Mouse (Mus musculus) intestine, embryonic 14.5 days (tissue): ENCODE measurements around the gene Pla2g2c. TPM values are rescaled to one million over a fixed set of nuclear protein-coding genes. Genes with fewer than 3 reads are reported as not detected.
A peak's percentile ranks its signal among the peaks of the same experiment; 100 is the strongest.

ENCODE experiments used
- ATAC-seq: fragments of 200-750 bp; cut with Nextera tagmentation; replicated peaks from 2 replicates; pipeline ENCODE4 v1.8.0; 2017; ENCODE audit warnings: low read depth, moderate number of reproducible peaks, moderate TSS enrichment, moderate library complexity; ENCODE audit not compliant: low FRiP score, low TSS enrichment
- DNase-seq: peaks from one replicate; pipeline ENCODE4 v3.0.0-alpha.2; 2018; ENCODE audit warnings: low spot score
- H3K27ac ChIP-seq: fragments of 300-500 bp; sonication (generic); 2 replicates; pipeline ENCODE4 v1.5.1; 2014; ENCODE audit warnings: low read depth, mild to moderate bottlenecking, control low read depth
- H3K27me3 ChIP-seq: fragments of 300-500 bp; sonication (generic); replicated peaks from 2 replicates; pipeline ENCODE4 v1.6.1; 2014; ENCODE audit warnings: low read length, control low read depth; ENCODE audit not compliant: control insufficient read depth, insufficient read depth
- H3K36me3 ChIP-seq: fragments of 300-500 bp; sonication (generic); 2 replicates; pipeline ENCODE4 v1.6.1; 2014; ENCODE audit warnings: low read length, control low read depth; ENCODE audit not compliant: control insufficient read depth, insufficient read depth
- H3K4me1 ChIP-seq: fragments of 300-500 bp; sonication (generic); replicated peaks from 2 replicates; pipeline ENCODE4 v1.6.1; 2014; ENCODE audit warnings: low read length, control low read depth, mixed read lengths; ENCODE audit not compliant: control insufficient read depth, insufficient read depth
- H3K4me2 ChIP-seq: fragments of 300-500 bp; sonication (generic); 2 replicates; pipeline ENCODE4 v1.6.1; 2014; ENCODE audit warnings: low read length
- H3K4me3 ChIP-seq: fragments of 300-500 bp; sonication (generic); 2 replicates; pipeline ENCODE4 v1.5.1; 2014; ENCODE audit warnings: low read depth, low read length, control low read depth, mixed read lengths
- H3K9ac ChIP-seq: fragments of 300-500 bp; sonication (generic); 2 replicates; pipeline ENCODE4 v1.6.1; 2014; ENCODE audit warnings: mild to moderate bottlenecking, low read length
- H3K9me3 ChIP-seq: fragments of 300-500 bp; sonication (generic); 2 replicates; pipeline ENCODE4 v1.6.1; 2016; ENCODE audit warnings: low read length, control low read depth; ENCODE audit not compliant: control insufficient read depth
- WGBS: fragments of 180-500 bp; shearing (Covaris S2); extraction: QIAGEN DNeasy Blood & Tissue Kit; methylation state at CpG from one replicate; pipeline ENCODE4 v1.1.7; 2014; 5-methylcytosine and 5-hydroxymethylcytosine counted together
- polyA plus RNA-seq: library from polyadenylated mRNA; unstranded; fragments of >200 nt; fragmentation: Nextera tagmentation; extraction: Ambion mirVana; gene quantifications from 2 replicates; pipeline ENCODE4 v1.2.1, GENCODE M21; 2014

Gene Pla2g2c
- polyA plus RNA-seq, 1 experiment from 2014 or later: 0.22 TPM

DNA sequence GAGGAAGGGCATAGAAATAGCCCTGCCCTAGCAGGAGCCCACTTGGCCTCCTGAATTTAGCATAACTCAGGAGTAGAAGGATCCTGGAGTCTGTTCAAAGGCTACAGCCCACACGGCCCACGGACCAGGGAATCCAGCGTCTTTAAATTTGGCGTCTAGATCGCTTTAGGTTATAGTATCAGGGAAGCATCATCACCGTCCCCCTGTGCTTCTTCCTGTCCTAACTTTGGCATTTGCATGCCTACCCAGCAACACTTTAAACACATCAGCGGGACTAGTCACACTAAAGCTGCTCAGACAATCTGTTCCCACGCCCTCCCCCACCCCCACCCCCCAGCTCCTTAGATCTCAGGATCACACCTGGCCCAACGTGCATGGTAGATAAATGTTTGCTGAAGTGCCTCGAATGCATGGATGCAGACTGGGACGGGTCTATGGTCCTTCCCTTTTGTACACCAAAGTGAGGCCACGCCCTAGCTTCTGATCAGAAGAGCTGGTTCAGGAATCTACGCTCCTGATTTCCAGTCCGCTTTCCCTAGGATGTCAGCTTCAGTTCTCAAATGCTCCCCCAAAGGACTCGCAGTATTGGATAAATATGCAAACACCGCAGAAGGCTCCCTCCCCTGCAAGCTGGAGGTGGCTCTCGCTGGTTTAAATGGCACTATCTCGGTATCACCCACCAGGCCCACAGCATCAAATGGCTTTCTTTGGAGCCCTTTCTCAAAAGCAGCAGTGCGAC, 33.0 kb upstream of the Pla2g2c start:
- DNase-seq (no peak), ATAC-seq (no peak)
- WGBS: 8% methylated on average over 19 of the region's 19 CpGs
- H3K36me3 ChIP-seq: no peaks in the 10 kb centered on the region
- H3K27me3 ChIP-seq: peaks cover 57% of the 10 kb centered on the region
- H3K9me3 ChIP-seq: no peaks in the 10 kb centered on the region
- no peak overlapping the region for H3K4me2 ChIP-seq
- H3K27ac ChIP-seq: no peak overlapping the region
- H3K4me3 ChIP-seq: no peak overlapping the region
- H3K4me1 ChIP-seq: no peaks in the 10 kb centered on the region
- no peak overlapping the region for H3K9ac ChIP-seq

DNA sequence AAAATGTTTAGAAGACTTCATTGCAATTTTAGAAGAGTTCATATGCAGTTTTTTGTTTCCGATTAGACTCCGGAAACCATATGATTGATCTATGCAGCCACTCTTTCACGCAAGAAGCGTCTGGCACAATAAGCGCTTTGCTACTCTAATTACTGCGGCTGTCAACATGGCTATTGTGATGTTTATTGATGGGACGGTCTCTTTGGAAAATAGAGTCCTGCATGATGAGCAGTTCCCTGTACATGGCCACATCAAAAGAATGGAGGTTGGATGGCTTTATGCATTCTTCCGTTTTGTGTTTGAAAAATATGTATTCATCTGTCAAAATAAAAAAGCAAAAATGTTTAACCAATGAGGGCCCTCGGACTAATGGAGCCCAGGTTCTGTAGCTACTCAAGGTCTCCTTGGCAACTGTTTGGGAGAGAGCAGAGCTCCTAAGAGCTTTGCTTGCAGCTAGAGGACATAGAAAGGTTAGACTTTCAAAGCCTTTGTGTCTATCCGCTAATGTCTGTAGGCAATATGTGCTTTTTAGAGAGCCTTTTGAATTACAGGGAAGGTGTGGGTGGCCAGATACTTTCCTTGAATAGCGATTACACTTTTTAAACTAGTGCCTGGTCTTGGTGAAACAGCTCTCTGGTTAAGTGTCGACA, 31.4 kb upstream of the Pla2g2c start:
- Histone ChIP-seq H3K9me3 (no peaks in the 10 kb centered on the region), H3K27ac (no peak overlapping the region), H3K4me1 (no peaks in the 10 kb centered on the region), H3K36me3 (no peaks in the 10 kb centered on the region), H3K27me3 (peaks cover 57% of the 10 kb centered on the region), H3K4me3 (no peak overlapping the region), H3K9ac (no peak overlapping the region), H3K4me2 (no peak overlapping the region)
- no peak for ATAC-seq
- DNase-seq: no peak
- 62% methylated on average over 12 of the region's 12 CpGs for WGBS

- ATAC-seq (no peak), DNase-seq (no peak)
- no peak overlapping the region for H3K4me3 ChIP-seq
Observed at GRCm38 (mm10) chr4:138696720-138697119, 27.9 kb upstream of the Pla2g2c start.

GRCm38 (mm10) chr4:138697166-138697860, 27.3 kb upstream of the Pla2g2c start:
- H3K36me3 ChIP-seq: no peaks in the 10 kb centered on the region
- no peaks in the 10 kb centered on the region for H3K4me1 ChIP-seq
- H3K27ac ChIP-seq: no peak overlapping the region
- no peak for DNase-seq
- H3K9ac ChIP-seq: no peak overlapping the region
- H3K9me3 ChIP-seq: no peaks in the 10 kb centered on the region
- WGBS: 45% methylated on average over 8 of the region's 10 CpGs
- no peak for ATAC-seq
- H3K27me3 ChIP-seq: peaks cover 19% of the 10 kb centered on the region
- no peak overlapping the region for H3K4me2 ChIP-seq
- no peak overlapping the region for H3K4me3 ChIP-seq

More at GRCm38 (mm10) chr4:138696720-138697119, 27.9 kb upstream of the Pla2g2c start:
- no peaks in the 10 kb centered on the region for H3K9me3 ChIP-seq
- H3K4me2 ChIP-seq: no peak overlapping the region
- H3K27ac ChIP-seq: no peak overlapping the region
- peaks cover 25% of the 10 kb centered on the region for H3K27me3 ChIP-seq
- no peaks in the 10 kb centered on the region for H3K4me1 ChIP-seq
- 23% methylated on average over 7 of the region's 7 CpGs for WGBS
- no peaks in the 10 kb centered on the region for H3K36me3 ChIP-seq
- no peak overlapping the region for H3K9ac ChIP-seq

DNA sequence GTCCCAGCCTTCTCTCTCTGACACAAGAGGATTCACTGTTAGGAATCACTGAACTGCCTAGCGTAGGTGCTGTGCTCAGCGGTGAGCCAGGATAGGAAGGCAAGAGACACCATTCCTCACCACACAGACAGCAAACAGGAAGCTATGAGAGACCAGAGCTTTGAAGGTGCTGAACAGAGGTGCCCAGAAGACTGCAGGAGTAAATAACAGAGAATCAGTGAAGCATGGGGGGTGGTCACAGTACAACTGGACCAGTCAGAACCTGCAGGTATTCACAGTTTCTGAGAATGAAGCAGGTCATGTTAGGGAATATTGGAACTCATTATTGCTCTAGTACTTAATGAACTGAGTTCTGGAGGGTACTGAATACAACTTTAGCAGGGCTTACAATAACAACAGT, 26.3 kb upstream of the Pla2g2c start:
- no peak overlapping the region for H3K27ac ChIP-seq
- H3K9ac ChIP-seq: no peak overlapping the region
- DNase-seq (no peak), ATAC-seq (no peak)
- no peaks in the 10 kb centered on the region for H3K9me3 ChIP-seq
- no peak overlapping the region for H3K4me3 ChIP-seq
- H3K4me1 ChIP-seq: no peaks in the 10 kb centered on the region
- WGBS: 48% methylated on average over 2 of the region's 2 CpGs
- no peaks in the 10 kb centered on the region for H3K36me3 ChIP-seq
- peaks cover 9% of the 10 kb centered on the region; the same call in 1 of the 2 replicates for H3K27me3 ChIP-seq
- no peak overlapping the region for H3K4me2 ChIP-seq

GRCm38 (mm10) chr4:138700184-138700982, 24.2 kb upstream of the Pla2g2c start:
- Histone ChIP-seq H3K4me1 (no peaks in the 10 kb centered on the region), H3K27me3 (no peaks in the 10 kb centered on the region), H3K9me3 (no peaks in the 10 kb centered on the region), H3K9ac (no peak overlapping the region), H3K4me3 (no peak overlapping the region), H3K27ac (no peak overlapping the region), H3K36me3 (no peaks in the 10 kb centered on the region), H3K4me2 (no peak overlapping the region)
- 22% methylated on average over 15 of the region's 15 CpGs for WGBS
- ATAC-seq (no peak), DNase-seq (peak; percentile 72)

DNA sequence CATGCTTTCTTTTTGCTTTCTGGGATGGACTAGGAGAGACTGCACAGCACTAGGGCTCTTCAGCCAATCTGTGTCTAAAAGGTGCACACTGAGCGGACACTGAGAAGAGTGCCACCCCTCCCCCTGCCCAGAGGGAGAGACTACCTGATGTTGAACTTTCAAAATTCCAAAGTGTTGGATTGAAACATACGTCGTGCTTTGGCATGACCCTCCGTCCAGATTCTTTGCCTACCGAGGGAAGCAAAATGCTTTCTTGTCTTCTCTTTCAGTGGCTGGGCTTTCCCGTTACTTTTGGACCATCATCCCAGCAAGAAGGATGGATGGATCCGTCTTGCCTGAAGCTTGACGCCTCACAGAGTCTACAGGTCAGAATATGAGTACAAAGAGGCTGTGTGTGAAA, 23.5 kb upstream of the Pla2g2c start:
- Histone ChIP-seq H3K4me3 (no peak overlapping the region), H3K4me2 (no peak overlapping the region), H3K9me3 (no peaks in the 10 kb centered on the region), H3K27me3 (no peaks in the 10 kb centered on the region), H3K36me3 (no peaks in the 10 kb centered on the region), H3K4me1 (no peaks in the 10 kb centered on the region), H3K27ac (no peak overlapping the region), H3K9ac (no peak overlapping the region)
- 60% methylated on average over 8 of the region's 8 CpGs for WGBS
- ATAC-seq: no peak
- no peak for DNase-seq

GRCm38 (mm10) chr4:138702031-138702430, 22.6 kb upstream of the Pla2g2c start:
- WGBS: 74% methylated on average over 2 of the region's 2 CpGs
- Histone ChIP-seq H3K9ac (no peak overlapping the region), H3K27me3 (no peaks in the 10 kb centered on the region), H3K4me3 (no peak overlapping the region), H3K4me2 (no peak overlapping the region), H3K9me3 (no peaks in the 10 kb centered on the region), H3K36me3 (no peaks in the 10 kb centered on the region), H3K27ac (no peak overlapping the region), H3K4me1 (no peaks in the 10 kb centered on the region)
- no peak for ATAC-seq
- no peak for DNase-seq
